Mouse (Mus musculus): ENCODE data around the gene Sst.

- no peak for TF ChIP-seq USF1 (IDR thresholded peaks at IDR 0.05; ENCODE audit: low read depth, low read length)
- no peak for TF ChIP-seq TBP (IDR thresholded peaks at IDR 0.05; ENCODE audit: low read depth, low read length)
- TF ChIP-seq ZKSCAN1 (IDR thresholded peaks at IDR 0.05; ENCODE audit: low read depth, low read length) = no peak
- no peak for TF ChIP-seq SIN3A (IDR thresholded peaks at IDR 0.05; ENCODE audit: low read length)
- no peak for TF ChIP-seq MAZ (IDR thresholded peaks at IDR 0.05; ENCODE audit: low read depth, low read length)
- TF ChIP-seq MXI1 (IDR thresholded peaks at IDR 0.05; ENCODE audit: low read depth, low read length) = no peak
- no peak for TF ChIP-seq CTCF (IDR thresholded peaks at IDR 0.05 in 2 of 3, conservative IDR thresholded peaks at IDR 0.05 in 1 of 3; ENCODE audit: control insufficient read depth in 1 of 3, insufficient read depth in 1 of 3, low read depth in 2 of 3, low read length in 3 of 3, poor library complexity in 1 of 3, severe bottlenecking in 1 of 3)
- no peak for TF ChIP-seq E2F4 (IDR thresholded peaks at IDR 0.05; ENCODE audit: borderline replicate concordance, low read depth, low read length)
- no peak for TF ChIP-seq POLR2A (IDR thresholded peaks at IDR 0.05; ENCODE audit: control insufficient read depth in 1 of 2, insufficient read depth in 1 of 2, low read depth in 1 of 2, low read length in 2 of 2, poor library complexity in 1 of 2)
- no peak for TF ChIP-seq MAFK (IDR thresholded peaks at IDR 0.05; ENCODE audit: borderline replicate concordance, low read depth, low read length)
- TF ChIP-seq BHLHE40 (IDR thresholded peaks at IDR 0.05; ENCODE audit: borderline replicate concordance, low read depth, low read length) = no peak
- TF ChIP-seq GATA1 (IDR thresholded peaks at IDR 0.05; ENCODE audit: low read depth, low read length) = no peak
- TF ChIP-seq EP300 (IDR thresholded peaks at IDR 0.05; ENCODE audit: low read depth in 1 of 2, low read length in 2 of 2) = no peak
These were observed 32.1 kb upstream of the Sst start for GRCm38 (mm10) chr16:23922906-23923305.
